Mouse (Mus musculus) heart, adult 2 months (tissue): ENCODE results near the gene Mtf1. TPM values are rescaled to one million over a fixed set of nuclear protein-coding genes. Genes with fewer than 3 reads are reported as not detected.

ENCODE experiments used
- DNase-seq, 2 experiments: peaks; one replicate each; pipeline ENCODE4 v3.0.0; 2021
- H3K27ac ChIP-seq: fragments of 200-600 bp; 2 replicates; pipeline ENCODE4 v1.8.1; 2022
- H3K27me3 ChIP-seq: fragments of 200-500 bp; 2 replicates; pipeline ENCODE4 v1.6.1; 2012; ENCODE audit warnings: mild to moderate bottlenecking, low read length, inconsistent platforms, mixed read lengths; ENCODE audit not compliant: control insufficient read depth, insufficient read depth
- H3K36me3 ChIP-seq: fragments of 200-500 bp; 2 replicates; pipeline ENCODE4 v1.6.1; 2012; ENCODE audit warnings: low read length, inconsistent platforms; ENCODE audit not compliant: control insufficient read depth, insufficient read depth
- H3K4me1 ChIP-seq: fragments of 200-500 bp; 2 replicates; pipeline ENCODE4 v1.6.1; 2011; ENCODE audit warnings: low read length; ENCODE audit not compliant: control insufficient read depth, insufficient read depth
- H3K4me3 ChIP-seq: fragments of 200-600 bp; 2 replicates; pipeline ENCODE4 v1.8.1; 2022
- H3K79me2 ChIP-seq: fragments of 200-500 bp; replicated peaks from 2 replicates; pipeline ENCODE4 v1.6.1; 2012; ENCODE audit warnings: mild to moderate bottlenecking, inconsistent platforms, low read length, moderate library complexity, mixed read lengths; ENCODE audit not compliant: control insufficient read depth, insufficient read depth
- H3K9ac ChIP-seq: fragments of 200-500 bp; 2 replicates; pipeline ENCODE4 v1.6.1; 2012; ENCODE audit warnings: low read depth, mild to moderate bottlenecking, control low read depth, inconsistent platforms, low read length, mixed read lengths
- CTCF ChIP-seq: fragments of 200-600 bp; IDR thresholded peaks from 2 replicates; pipeline ENCODE4 v1.8.1; 2022; ENCODE audit warnings: antibody characterized with exemption, mild to moderate bottlenecking, moderate library complexity
- EP300 ChIP-seq: fragments of 200-500 bp; IDR thresholded peaks from 2 replicates; pipeline ENCODE4 v1.6.1; 2011; ENCODE audit warnings: low read depth, low read length, control low read depth; ENCODE audit not compliant: insufficient read depth
- POLR2A ChIP-seq: fragments of 200-500 bp; IDR thresholded peaks from 2 replicates; pipeline ENCODE4 v1.6.1; 2011; ENCODE audit warnings: mild to moderate bottlenecking, low read depth, low read length, control low read depth; ENCODE audit not compliant: insufficient read depth
- WGBS: fragments of 180-500 bp; shearing (Covaris S2); methylation state at CpG from one replicate; pipeline ENCODE4 v1.1.7; 2018; 5-methylcytosine and 5-hydroxymethylcytosine counted together
- intact Hi-C: fragments of 180-260 bp; cut with DNase I; formaldehyde crosslinking; loops from one replicate; pipeline ENCODE4 v1.15.1; 2025
- polyA plus RNA-seq: library from polyadenylated mRNA; depleted of rRNA; stranded (reverse); fragments of >200 nt; gene quantifications from 2 replicates; pipeline ENCODE4 v1.2.3, GENCODE M21; 2012
- total RNA-seq, 2 experiments: library from RNA; stranded (reverse); gene quantifications; 2 replicates each; pipeline ENCODE4 v1.2.3; 2021

The Mtf1 gene
- total and polyA plus RNA-seq, 3 experiments: 4.7 to 15.7 (median 15.3) TPM

GRCm38 (mm10) chr4:124818832-124819231 is 16.9 kb downstream of the Mtf1 start:
- Histone ChIP-seq H3K4me1 (peaks cover 7% of the 10 kb centered on the region; the same call in 1 of the 2 replicates), H3K79me2 (peaks cover 4% of the 10 kb centered on the region; the same call in 1 of the 2 replicates), H3K9ac (no peak overlapping the region), H3K27me3 (no peaks in the 10 kb centered on the region), H3K27ac (no peak overlapping the region), H3K4me3 (no peak overlapping the region), H3K36me3 (no peaks in the 10 kb centered on the region)
- 89% methylated on average over 4 of the region's 4 CpGs for WGBS
- TF ChIP-seq CTCF (no peak), EP300 (no peak), POLR2A (no peak)
- intact Hi-C loops: no loop called here
- DNase-seq: no peak

DNA sequence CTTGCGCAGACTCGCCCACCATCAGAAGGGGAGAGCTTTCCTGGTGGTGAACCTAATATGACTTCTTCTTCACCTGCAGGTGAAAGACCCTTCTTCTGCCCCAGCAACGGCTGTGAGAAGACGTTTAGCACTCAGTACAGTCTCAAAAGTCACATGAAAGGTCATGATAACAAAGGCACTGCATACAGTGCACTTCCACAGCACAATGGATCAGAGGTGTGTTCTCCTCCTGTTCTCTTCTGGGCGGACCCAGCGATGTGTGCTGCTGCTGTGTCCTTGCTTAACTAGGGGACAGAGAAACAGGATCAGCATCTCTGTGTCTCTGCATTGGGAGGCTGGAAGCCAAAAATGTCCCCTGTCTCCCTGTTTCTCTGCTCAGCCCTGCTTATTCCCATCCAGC is 23.1 kb downstream of the Mtf1 start:
- Histone ChIP-seq H3K9ac (no peak overlapping the region), H3K4me1 (no peaks in the 10 kb centered on the region), H3K27me3 (no peaks in the 10 kb centered on the region), H3K4me3 (no peak overlapping the region), H3K36me3 (no peaks in the 10 kb centered on the region), H3K27ac (no peak overlapping the region), H3K79me2 (peaks cover 4% of the 10 kb centered on the region; the same call in 1 of the 2 replicates)
- 86% methylated on average over 6 of the region's 6 CpGs for WGBS
- DNase-seq: no peak
- intact Hi-C loops: no loop called here
- TF ChIP-seq POLR2A (no peak), CTCF (no peak), EP300 (no peak)

DNA sequence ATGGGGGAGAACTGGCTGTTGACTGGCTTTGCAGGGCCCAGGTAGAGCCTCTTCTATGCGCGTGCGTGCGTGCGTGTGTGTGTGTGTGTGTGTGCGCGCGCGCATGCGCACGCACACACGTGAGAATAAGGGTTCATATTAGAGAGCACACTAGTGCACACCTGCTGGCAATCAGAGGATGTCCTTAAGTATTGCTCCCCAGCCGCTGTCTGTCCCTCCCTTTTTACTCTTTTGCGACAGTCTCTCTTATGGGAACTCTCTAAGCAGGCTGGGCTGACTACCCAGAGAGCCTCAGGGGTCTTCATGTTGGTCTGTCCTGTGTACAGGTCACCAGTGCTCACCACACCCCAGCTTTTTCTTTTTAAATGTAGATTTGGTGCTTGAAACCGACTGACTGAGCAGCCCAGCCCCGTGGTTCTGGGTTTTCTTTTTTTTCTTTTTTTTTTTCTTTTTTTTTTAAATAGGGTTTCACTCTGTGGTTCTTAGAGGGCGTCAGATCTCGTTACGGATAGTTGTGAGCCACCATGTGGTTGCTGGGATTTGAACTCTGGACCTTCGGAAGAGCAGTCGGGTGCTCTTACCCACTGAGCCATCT is 23.6 kb downstream of the Mtf1 start:
- no peak overlapping the region for H3K27ac ChIP-seq
- no peak for TF ChIP-seq CTCF
- no peak for TF ChIP-seq POLR2A
- TF ChIP-seq EP300: no peak
- intact Hi-C loops: no loop called here
- no peak for DNase-seq
- no peaks in the 10 kb centered on the region for H3K36me3 ChIP-seq
- H3K4me3 ChIP-seq: no peak overlapping the region
- no peaks in the 10 kb centered on the region for H3K27me3 ChIP-seq
- no peak overlapping the region for H3K9ac ChIP-seq
- no peaks in the 10 kb centered on the region for H3K79me2 ChIP-seq
- no peaks in the 10 kb centered on the region for H3K4me1 ChIP-seq
- 96% methylated on average over 21 of the region's 21 CpGs for WGBS

DNA sequence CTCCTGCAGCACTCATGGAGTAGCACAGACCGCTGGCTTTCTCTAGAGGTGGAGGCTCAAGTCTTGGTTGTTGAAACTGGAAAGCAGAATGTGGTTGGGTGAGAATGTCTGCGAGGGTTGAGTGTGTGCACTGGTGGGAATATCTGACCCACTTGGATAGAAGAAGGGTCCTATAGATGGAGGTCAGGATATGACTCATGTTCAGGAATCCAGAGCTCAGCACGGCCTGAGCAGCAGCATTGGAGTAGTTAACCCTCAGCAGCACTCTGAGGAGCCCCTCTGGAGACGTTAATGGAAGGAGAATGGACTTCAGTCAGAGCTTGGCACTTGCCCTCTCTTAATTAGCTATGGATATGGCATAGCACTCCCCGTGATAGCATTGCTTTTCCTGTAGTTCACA is 27.8 kb downstream of the Mtf1 start:
- no peak for DNase-seq
- Histone ChIP-seq H3K4me1 (no peaks in the 10 kb centered on the region), H3K9ac (no peak overlapping the region), H3K79me2 (no peaks in the 10 kb centered on the region), H3K36me3 (no peaks in the 10 kb centered on the region), H3K27ac (no peak overlapping the region), H3K27me3 (no peaks in the 10 kb centered on the region), H3K4me3 (no peak overlapping the region)
- TF ChIP-seq CTCF (no peak), EP300 (no peak), POLR2A (no peak)
- intact Hi-C loops: no loop called here
- 47% methylated on average over 5 of the region's 5 CpGs for WGBS

- TF ChIP-seq EP300 (no peak), CTCF (no peak), POLR2A (no peak)
- intact Hi-C loops: no loop called here
- H3K4me1 ChIP-seq: no peaks in the 10 kb centered on the region
- 93% methylated on average over 10 of the region's 10 CpGs for WGBS
- H3K27ac ChIP-seq: no peak overlapping the region
- no peak overlapping the region for H3K9ac ChIP-seq
- no peaks in the 10 kb centered on the region for H3K79me2 ChIP-seq
- H3K27me3 ChIP-seq: no peaks in the 10 kb centered on the region
- H3K36me3 ChIP-seq: no peaks in the 10 kb centered on the region
- H3K4me3 ChIP-seq: no peak overlapping the region
- DNase-seq: no peak
These were observed 30.9 kb downstream of the Mtf1 start for GRCm38 (mm10) chr4:124832796-124833195.

DNA sequence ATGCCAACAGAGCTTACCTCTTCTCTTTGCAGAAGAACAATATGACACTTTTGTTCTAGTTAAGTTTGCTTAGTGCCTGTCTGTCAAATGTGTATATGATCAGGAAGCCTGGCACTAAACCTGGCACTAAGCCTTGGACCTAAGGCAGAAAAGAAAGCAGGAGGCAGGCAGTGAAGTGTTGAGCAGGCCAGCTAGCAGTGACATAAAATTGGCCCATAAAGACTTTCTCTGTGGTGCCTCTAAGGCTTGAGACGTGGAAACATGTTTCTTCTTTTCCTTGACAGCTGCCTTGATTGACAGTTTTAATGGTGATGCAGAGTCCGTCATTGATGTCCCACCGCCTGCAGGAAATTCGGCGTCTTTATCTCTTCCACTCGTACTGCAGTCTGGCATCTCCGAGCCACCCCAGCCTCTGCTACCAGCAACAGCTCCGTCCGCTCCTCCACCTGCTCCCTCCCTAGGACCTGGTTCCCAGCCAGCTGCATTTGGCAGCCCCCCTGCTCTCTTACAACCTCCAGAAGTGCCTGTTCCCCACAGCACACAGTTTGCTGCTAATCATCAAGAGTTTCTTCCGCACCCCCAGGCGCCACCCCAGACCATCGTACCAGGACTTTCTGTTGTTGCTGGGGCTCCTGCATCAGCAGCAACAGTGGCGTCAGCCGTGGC is 36.3 kb downstream of the Mtf1 start:
- no peaks in the 10 kb centered on the region for H3K79me2 ChIP-seq
- no peak overlapping the region for H3K27ac ChIP-seq
- no peaks in the 10 kb centered on the region for H3K4me1 ChIP-seq
- no peak overlapping the region for H3K4me3 ChIP-seq
- 79% methylated on average over 14 of the region's 14 CpGs for WGBS
- H3K27me3 ChIP-seq: no peaks in the 10 kb centered on the region
- intact Hi-C loops: no loop called here
- H3K36me3 ChIP-seq: no peaks in the 10 kb centered on the region
- TF ChIP-seq POLR2A (no peak), CTCF (no peak), EP300 (no peak)
- DNase-seq: no peak
- H3K9ac ChIP-seq: no peak overlapping the region
